Mouse (Mus musculus) left cerebral cortex, postnatal 10 days (tissue): ENCODE results near the gene Vdr. TPM values are rescaled to one million over a fixed set of nuclear protein-coding genes. Genes with fewer than 3 reads are reported as not detected.

ENCODE experiments used
- DNase-seq, 2 experiments: peaks; one replicate each; pipeline ENCODE4 v3.0.0; 2021 to 2022; ENCODE audit warnings: low spot score in 2 of 2, mixed read lengths in 1 of 2; ENCODE audit errors: extremely low spot score in 1 of 2
- intact Hi-C: fragments of 180-260 bp; cut with DNase I; formaldehyde crosslinking; loops from one replicate; pipeline ENCODE4 v1.15.1; 2025
- total RNA-seq, 2 experiments: library from RNA; stranded (reverse); gene quantifications; 2 replicates each; pipeline ENCODE4 v1.2.3; 2021

Vdr gene
- total RNA-seq, 2 experiments from 2014 or later: 0.14 to 0.36 TPM

DNA sequence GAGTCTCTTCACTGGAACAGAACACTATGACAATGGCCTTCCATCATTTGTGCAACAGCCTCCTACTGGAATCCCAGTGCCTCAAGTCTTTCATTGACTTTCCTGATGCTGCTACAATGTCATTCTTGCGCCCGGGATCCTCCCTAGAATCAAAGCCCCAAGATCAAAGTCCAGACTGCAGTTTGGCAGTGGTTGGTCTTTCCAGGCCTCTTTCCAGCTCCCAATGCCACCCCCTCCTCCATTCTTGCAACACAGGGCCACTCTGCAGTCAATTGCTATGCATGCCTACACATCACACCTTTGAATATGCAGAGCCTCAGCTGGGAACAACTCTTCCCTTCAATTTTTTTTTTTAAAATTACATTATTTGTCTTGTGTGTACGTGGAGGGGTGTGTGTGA is 50.1 kb downstream of the Vdr start:
- DNase-seq: no peak
- intact Hi-C loops: no loop called here

- no peak for DNase-seq
- intact Hi-C loops: no loop called here
These were observed 52.0 kb downstream of the Vdr start for GRCm38 (mm10) chr15:97858431-97858830.

DNA sequence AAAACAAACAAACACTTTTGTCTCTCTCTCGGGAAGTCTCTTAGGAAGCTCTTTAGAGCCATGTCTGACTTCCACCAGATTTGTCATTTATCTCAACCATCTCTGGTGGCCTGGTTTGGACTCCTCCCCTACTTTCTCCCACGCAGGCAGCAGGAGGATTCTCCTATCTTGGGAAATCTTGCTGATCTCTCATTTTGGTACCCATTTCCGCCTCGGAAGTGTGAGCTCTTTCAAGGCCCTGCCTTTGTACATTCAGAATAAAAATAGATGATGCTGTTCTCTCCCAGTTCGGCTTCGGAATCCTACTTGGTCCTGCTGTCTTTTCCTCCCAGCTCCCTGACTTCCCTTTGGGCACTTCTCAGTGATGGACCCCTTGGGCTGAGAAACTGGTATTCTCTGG is 55.9 kb downstream of the Vdr start:
- intact Hi-C loops: loop anchor here (5.0 kb wide), 1 partner anchor 98 kb away; no protein-coding TSS in a partner anchor
- no peak for DNase-seq

- no peak for DNase-seq
- intact Hi-C loops: loop anchor here (5.0 kb wide), 1 partner anchor 98 kb away; no protein-coding TSS in a partner anchor
These were observed 56.4 kb downstream of the Vdr start for GRCm38 (mm10) chr15:97854059-97854458.

- DNase-seq: no peak
- intact Hi-C loops: loop anchor here (5.0 kb wide), 1 partner anchor 100 kb away; no protein-coding TSS in a partner anchor
These were observed 58.1 kb downstream of the Vdr start for GRCm38 (mm10) chr15:97852291-97852690.

- intact Hi-C loops: loop anchor here (2.0 to 5.0 kb wide), 2 partner anchors 101 to 134 kb away; no protein-coding TSS in a partner anchor
These were observed 59.4 kb downstream of the Vdr start for GRCm38 (mm10) chr15:97851011-97851410.

GRCm38 (mm10) chr15:97850441-97850840 is 60.0 kb downstream of the Vdr start:
- intact Hi-C loops: loop anchor here (2.0 to 5.0 kb wide), 2 partner anchors 102 to 134 kb away; no protein-coding TSS in a partner anchor
- DNase-seq: no peak

More at GRCm38 (mm10) chr15:97851011-97851410, 59.4 kb downstream of the Vdr start:
- no peak for DNase-seq

DNA sequence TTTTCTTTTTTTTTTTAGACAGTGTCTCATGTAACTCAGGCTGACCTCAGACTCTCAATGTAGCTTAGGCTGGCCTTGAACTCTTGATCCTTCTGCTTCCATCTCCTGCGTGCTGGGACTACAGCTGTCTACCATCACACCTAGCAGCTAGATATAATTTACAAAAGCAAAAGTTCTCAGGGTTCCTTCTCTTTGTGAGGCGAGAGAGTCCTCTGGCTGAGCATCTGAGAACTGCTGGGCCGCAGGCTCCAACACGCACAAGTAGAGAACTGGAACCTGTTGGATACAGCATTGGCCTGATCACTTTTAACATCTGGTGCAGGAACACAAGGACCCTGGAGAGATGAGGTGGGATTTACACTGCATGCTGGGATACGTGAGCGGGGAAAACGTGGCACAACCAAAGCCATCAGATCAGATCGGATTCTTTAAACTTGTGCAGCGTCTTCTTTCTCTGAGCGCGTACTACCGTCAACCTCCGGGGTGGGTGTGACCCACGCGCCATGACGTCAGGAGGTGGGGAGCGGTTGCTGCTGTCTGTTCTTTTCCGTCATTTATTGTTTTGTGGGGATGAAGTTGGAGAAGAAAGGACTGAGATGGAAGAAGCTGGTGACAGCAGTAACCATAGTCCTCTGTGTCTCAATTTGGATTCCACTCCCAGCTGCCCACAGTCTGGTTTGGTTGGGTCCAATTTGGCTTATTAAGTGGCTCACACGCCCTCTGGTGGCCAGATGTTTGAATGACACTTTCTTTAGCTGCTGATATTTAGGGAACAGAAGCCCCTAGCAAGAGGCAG is 61.1 kb downstream of the Vdr start:
- intact Hi-C loops: loop anchor here (5.0 kb wide), 1 partner anchor 57 kb away; no protein-coding TSS in a partner anchor
- DNase-seq: peak; percentile 82 to 88

DNA sequence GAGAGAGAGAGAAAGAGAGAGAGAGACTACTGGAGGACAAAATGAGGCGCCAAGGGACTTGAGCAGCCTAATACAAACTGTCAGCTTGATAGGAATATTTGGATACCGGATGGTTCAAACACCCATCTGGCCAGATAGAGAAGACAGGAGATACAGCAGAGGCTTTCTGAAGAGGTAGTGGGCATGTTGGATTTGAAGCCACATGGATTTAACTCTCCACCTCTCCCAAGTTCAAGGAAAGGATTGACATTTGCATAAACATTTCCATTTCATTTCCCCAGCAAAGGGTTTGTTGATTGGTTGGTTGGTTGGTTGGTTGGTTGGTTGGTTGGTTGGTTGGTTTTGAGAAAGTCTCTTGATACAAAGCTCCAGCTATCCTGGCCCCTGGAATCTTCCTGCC is 62.6 kb downstream of the Vdr start:
- no peak for DNase-seq
- intact Hi-C loops: loop anchor here (5.0 kb wide), 1 partner anchor 56 kb away; no protein-coding TSS in a partner anchor

- intact Hi-C loops: loop anchor here (5.0 kb wide), 1 partner anchor 55 kb away; no protein-coding TSS in a partner anchor
- DNase-seq: no peak
These were observed 63.1 kb downstream of the Vdr start for GRCm38 (mm10) chr15:97847285-97847684.

DNA sequence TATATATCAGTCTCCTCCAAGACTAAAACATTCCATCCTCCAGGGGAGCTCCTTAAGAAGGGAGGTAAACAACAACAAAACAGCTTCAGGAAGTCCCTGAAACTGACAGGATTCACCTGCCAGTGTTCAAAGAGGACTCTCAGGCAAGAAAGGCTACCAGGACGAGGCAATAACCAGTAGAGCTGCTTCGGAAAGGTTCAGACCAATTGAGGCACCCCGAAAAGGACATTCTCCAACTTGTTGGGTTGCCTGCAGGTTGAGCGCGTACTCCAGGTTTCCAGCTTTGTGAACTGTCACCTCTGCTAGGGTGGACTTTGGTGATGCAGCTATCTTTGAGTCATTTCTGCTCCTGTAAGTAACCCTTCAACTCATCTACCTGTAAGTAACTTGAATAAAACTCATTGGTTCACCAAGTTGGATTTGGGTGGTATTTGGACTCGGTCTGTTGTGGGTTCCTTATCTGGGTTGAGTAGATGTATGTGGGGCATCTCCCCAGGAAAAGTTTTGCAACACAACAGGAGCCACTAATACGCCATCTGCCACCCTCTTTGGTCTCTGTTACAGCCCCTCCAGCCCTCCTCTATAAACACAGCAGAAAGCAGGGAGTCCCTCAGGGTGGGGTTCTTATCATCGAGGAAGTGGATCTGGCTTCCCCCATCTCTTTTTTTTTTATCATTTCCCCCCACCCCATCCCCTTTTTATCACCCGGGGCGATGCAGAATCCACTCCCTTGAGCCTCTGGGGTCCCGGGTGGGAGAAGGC is 64.1 kb downstream of the Vdr start:
- intact Hi-C loops: loop anchor here (5.0 kb wide), 1 partner anchor 54 kb away; no protein-coding TSS in a partner anchor

GRCm38 (mm10) chr15:97844037-97845034 is 66.1 kb downstream of the Vdr start, which contains the start of gene Hdac7:
TSS of gene Hdac7 (minus strand) at chr15:97844502.
- DNase-seq: no peak
- intact Hi-C loops: loop anchor here (5.0 kb wide), 1 partner anchor 52 kb away; no protein-coding TSS in a partner anchor

More for the DNA sequence above, 64.1 kb downstream of the Vdr start:
- no peak for DNase-seq

GRCm38 (mm10) chr15:97843247-97843651 is 67.2 kb downstream of the Vdr start:
- no peak for DNase-seq
- intact Hi-C loops: no loop called here

- no peak for DNase-seq
- intact Hi-C loops: no loop called here
These were observed 68.4 kb downstream of the Vdr start for GRCm38 (mm10) chr15:97842058-97842457.

DNA sequence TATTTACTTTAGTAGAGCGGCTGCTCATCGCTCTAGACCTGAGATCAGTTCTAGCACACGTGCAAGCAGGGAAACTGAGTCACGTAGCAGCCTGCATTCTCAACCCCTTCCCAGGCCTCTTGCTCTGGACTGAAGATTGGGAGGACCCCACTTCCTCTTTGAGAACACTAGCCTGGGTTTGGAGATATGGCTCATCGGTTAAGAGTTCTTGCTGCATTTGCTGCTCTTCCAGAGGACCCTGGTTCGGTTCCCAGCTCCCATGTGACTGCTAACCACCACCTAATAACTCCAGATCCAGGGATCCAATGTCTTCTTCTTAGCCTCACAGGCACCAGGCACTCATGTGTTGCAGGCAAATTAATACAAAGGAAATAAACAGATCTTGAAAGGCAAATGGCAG is 69.0 kb downstream of the Vdr start:
- intact Hi-C loops: no loop called here
- no peak for DNase-seq

- DNase-seq: no peak
- intact Hi-C loops: no loop called here
These were observed 69.6 kb downstream of the Vdr start for GRCm38 (mm10) chr15:97840781-97841180.

- intact Hi-C loops: no loop called here
- DNase-seq: peak in 1 of 2 experiments; percentile 84
These were observed 70.4 kb downstream of the Vdr start for GRCm38 (mm10) chr15:97839991-97840455.

DNA sequence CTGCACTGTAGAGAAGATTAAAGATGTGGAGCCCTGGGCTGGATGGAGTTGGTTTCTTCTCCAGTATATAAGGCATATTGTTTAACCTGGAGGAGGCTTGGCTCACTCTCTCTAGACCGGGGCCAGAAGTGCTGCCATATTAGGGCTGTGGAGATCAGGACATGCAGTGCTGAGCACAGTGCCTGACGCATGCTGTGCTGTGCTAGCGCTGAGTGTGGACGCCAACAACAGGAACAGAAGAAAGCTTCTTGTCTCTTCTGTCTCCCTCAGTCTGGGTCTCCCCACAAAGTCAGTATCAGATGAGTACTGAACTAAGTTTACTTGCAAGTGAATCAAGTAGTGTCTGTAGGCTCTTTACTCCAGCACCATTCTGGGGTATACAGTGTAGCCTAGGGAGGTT is 71.0 kb downstream of the Vdr start:
- intact Hi-C loops: no loop called here
- DNase-seq: no peak
